Comparison of ENCODE assay signal across 9 mouse cellular contexts in the genomic region with DNA sequence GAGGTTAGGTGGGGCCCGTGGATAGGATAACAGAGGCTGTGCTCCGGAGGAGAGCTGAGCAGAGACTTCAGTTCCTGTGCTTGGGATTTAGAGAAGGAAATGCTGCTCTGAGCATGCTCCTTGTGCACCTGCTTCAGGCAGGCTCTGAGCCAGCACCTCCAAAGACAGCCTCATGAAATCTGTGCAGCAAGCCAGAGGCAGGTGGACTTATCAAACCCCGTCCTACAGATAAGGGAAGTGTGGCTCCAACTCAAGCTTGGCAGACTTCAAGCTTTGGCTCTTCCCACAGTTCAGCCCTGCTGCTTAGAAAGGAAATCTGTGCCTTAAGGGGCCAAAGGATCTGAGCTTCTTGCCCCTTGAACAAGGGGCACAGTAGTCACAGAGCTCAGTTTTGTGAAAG. TPM values are rescaled to one million over a fixed set of nuclear protein-coding genes. Genes with fewer than 3 reads are reported as not detected.
A peak's percentile ranks its signal among the peaks of the same experiment; 100 is the strongest.
DNase-seq lines count a peak whose midpoint lies in the region; ATAC-seq and TF ChIP-seq lines count a peak whose summit lies in the region.
"Had no signal": no experiment of that assay in that cellular context is flagged by ENCODE, and none has a peak within 500 bp of the region (broad histone marks: within the 10 kb centered on the region; RNA-seq: fewer than 3 reads in every experiment).

No protein-coding gene starts in this region.

- no peaks in the 10 kb centered on the region for H3K9me3 ChIP-seq in kidney, embryonic 16.5 days (ENCODE audit: low read length)
- no peaks in the 10 kb centered on the region for H3K9me3 ChIP-seq in forebrain, postnatal 0 days (ENCODE audit: low read length)
- no peaks in the 10 kb centered on the region for H3K9me3 ChIP-seq in midbrain, embryonic 16.5 days (replicated peaks; ENCODE audit: control insufficient read depth, low read length, poor library complexity, severe bottlenecking)

- peaks cover 51% of the 10 kb centered on the region for H3K4me1 ChIP-seq in kidney, embryonic 16.5 days (ENCODE audit: insufficient read depth, low read length)
- peaks cover 38% of the 10 kb centered on the region for H3K4me1 ChIP-seq in forebrain, postnatal 0 days (ENCODE audit: insufficient read depth)
- H3K4me1 ChIP-seq in midbrain, embryonic 16.5 days (ENCODE audit: control insufficient read depth, insufficient read depth, low read length): peaks cover 58% of the 10 kb centered on the region

- H3K27me3 ChIP-seq in kidney, embryonic 16.5 days (ENCODE audit: insufficient read depth, low read length): no peaks in the 10 kb centered on the region
- no peaks in the 10 kb centered on the region for H3K27me3 ChIP-seq in forebrain, postnatal 0 days (ENCODE audit: insufficient read depth, low read length)
- no peaks in the 10 kb centered on the region for H3K27me3 ChIP-seq in midbrain, embryonic 16.5 days (ENCODE audit: control insufficient read depth, insufficient read depth, low read depth, low read length)
- H3K27me3 ChIP-seq: Patski had no signal

- no peak for ATAC-seq in kidney, embryonic 16.5 days (ENCODE audit: low FRiP score, low TSS enrichment)
- ATAC-seq in forebrain, postnatal 0 days: peak; percentile 10; the same call in 1 of the 2 replicates
- ATAC-seq in midbrain, embryonic 16.5 days: no peak
- ATAC-seq: Patski had no signal

- H3K4me2 ChIP-seq in kidney, embryonic 16.5 days (replicated peaks; ENCODE audit: low read depth, low read length): no peak overlapping the region
- peak overlapping the region; percentile 70; the same call in 1 of the 2 replicates for H3K4me2 ChIP-seq in forebrain, postnatal 0 days (ENCODE audit: low read depth)
- peak overlapping the region; percentile 32; the same call in 1 of the 2 replicates for H3K4me2 ChIP-seq in midbrain, embryonic 16.5 days (ENCODE audit: low read length)

- no peak for DNase-seq in kidney, postnatal 36 days
- peak; percentile 66 for DNase-seq in cerebellum, adult 9-10 months
- DNase-seq in forebrain, postnatal 0 days: no peak
- DNase-seq in left cerebral cortex, adult 18-20 months (ENCODE audit: low spot score in 2 of 2): no peak
- DNase-seq in spleen, postnatal 36 days (ENCODE audit: low spot score in 2 of 2): no peak
- DNase-seq in urinary bladder, postnatal 10 days (ENCODE audit: low spot score): no peak

- H3K9ac ChIP-seq in kidney, embryonic 16.5 days (replicated peaks; ENCODE audit: low read length): no peak overlapping the region
- H3K9ac ChIP-seq in forebrain, postnatal 0 days: peak overlapping the region; percentile 37; the same call in 1 of the 2 replicates
- peak overlapping the region; percentile 40 for H3K9ac ChIP-seq in midbrain, embryonic 16.5 days (ENCODE audit: low read depth, low read length)

- H3K27ac ChIP-seq in kidney, embryonic 16.5 days (ENCODE audit: low read length): peak overlapping the region; percentile 43; the same call in 1 of the 2 replicates
- H3K27ac ChIP-seq in forebrain, postnatal 0 days (ENCODE audit: low read depth, low read length): peak overlapping the region; percentile 60
- peak overlapping the region; percentile 20; the same call in 1 of the 2 replicates for H3K27ac ChIP-seq in midbrain, embryonic 16.5 days (ENCODE audit: low read length)

- no peak for TF ChIP-seq CTCF in forebrain, postnatal 0 days (IDR thresholded peaks at IDR 0.05; ENCODE audit: low read depth)

- WGBS in kidney, embryonic 16.5 days: 29% methylated on average over 3 of the region's 3 CpGs
- WGBS in forebrain, postnatal 0 days: 38% methylated on average over 3 of the region's 3 CpGs
- WGBS in midbrain, embryonic 16.5 days: 69% methylated on average over 3 of the region's 3 CpGs

- H3K4me3 ChIP-seq in kidney, embryonic 16.5 days (ENCODE audit: low read length): no peak overlapping the region
- no peak overlapping the region for H3K4me3 ChIP-seq in forebrain, postnatal 0 days (ENCODE audit: low read depth, low read length)
- no peak overlapping the region for H3K4me3 ChIP-seq in midbrain, embryonic 16.5 days (ENCODE audit: low read depth, low read length)

- H3K36me3 ChIP-seq in kidney, embryonic 16.5 days (ENCODE audit: insufficient read depth, low read length): no peaks in the 10 kb centered on the region
- no peaks in the 10 kb centered on the region for H3K36me3 ChIP-seq in forebrain, postnatal 0 days (ENCODE audit: insufficient read depth)
- H3K36me3 ChIP-seq in midbrain, embryonic 16.5 days (ENCODE audit: control insufficient read depth, insufficient read depth, low read length): no peaks in the 10 kb centered on the region

RNA-seq across cellular contexts. Expression of gene Myl9, which starts 48.3 kb away (rescaled TPM):
- polyA plus RNA-seq in kidney, embryonic 16.5 days (2015; fragmentation: Nextera tagmentation; extraction: Ambion mirVana): 447 and 578 TPM in 2 replicates
- total RNA-seq in forebrain, postnatal 0 days (2014; rRNA removed): 24.4 and 34.3 TPM in 2 replicates
- 34.6 and 39.6 TPM in 2 replicates for polyA plus RNA-seq in forebrain, postnatal 0 days (2015; fragmentation: Nextera tagmentation; extraction: Ambion mirVana)
- polyA plus RNA-seq in midbrain, embryonic 16.5 days (2015; fragmentation: Nextera tagmentation; extraction: Ambion mirVana): 33.7 and 38.8 TPM in 2 replicates
- 10 to 100 TPM; 13.2 to 15.3 TPM for total RNA-seq in left cerebral cortex, adult 18-20 months (2021)

Comparison
In these comparisons a context has a peak if more than half of its experiments do, and no peak if none do; other contexts are left out.
1. RNA of gene Myl9, which starts 48.3 kb away (polyA plus RNA-seq): 447 to 578 TPM in kidney, embryonic 16.5 days; 33.7 to 38.8 TPM in midbrain, embryonic 16.5 days and 34.6 to 39.6 TPM in forebrain, postnatal 0 days; every median in the first group is over 10 times any median in the second.
2. Peak in every context shown above with its lines, with median percentiles within 50 percentile points of each other: H3K27ac ChIP-seq.